Mouse (Mus musculus): ENCODE data around the gene Slc35e2. TPM values are rescaled to one million over a fixed set of nuclear protein-coding genes. Genes with fewer than 3 reads are reported as not detected.
A peak's percentile ranks its signal among the peaks of the same experiment; 100 is the strongest.

The Slc35e2 gene
- polyA plus RNA-seq, 1 experiment from 2014 or later: 7.8 TPM

- no peak for ATAC-seq (ENCODE audit: low FRiP score, low TSS enrichment)
- Histone ChIP-seq H3K4me2 (replicated peaks; ENCODE audit: low read depth, low read length) (no peak overlapping the region), H3K9ac (replicated peaks; ENCODE audit: low read length) (no peak overlapping the region), H3K4me3 (ENCODE audit: low read length) (no peak overlapping the region), H3K27ac (ENCODE audit: low read length) (no peak overlapping the region), H3K9me3 (ENCODE audit: low read length) (no peaks in the 10 kb centered on the region), H3K36me3 (ENCODE audit: insufficient read depth, low read length) (peaks cover 16% of the 10 kb centered on the region), H3K4me1 (ENCODE audit: insufficient read depth, low read length) (no peaks in the 10 kb centered on the region), H3K27me3 (ENCODE audit: insufficient read depth, low read length) (no peaks in the 10 kb centered on the region)
- WGBS: 37% methylated on average over 1 of the region's 1 CpGs
These were observed 7.4 kb upstream of the Slc35e2 start for GRCm38 (mm10) chr4:155593780-155594179.

GRCm38 (mm10) chr4:155595777-155596176, 5.4 kb upstream of the Slc35e2 start:
- no peak overlapping the region for H3K27ac ChIP-seq (ENCODE audit: low read length)
- H3K4me2 ChIP-seq (replicated peaks; ENCODE audit: low read depth, low read length): no peak overlapping the region
- H3K27me3 ChIP-seq (ENCODE audit: insufficient read depth, low read length): no peaks in the 10 kb centered on the region
- no peak overlapping the region for H3K4me3 ChIP-seq (ENCODE audit: low read length)
- WGBS: 70% methylated on average over 3 of the region's 3 CpGs
- H3K9me3 ChIP-seq (ENCODE audit: low read length): no peaks in the 10 kb centered on the region
- no peak for ATAC-seq (ENCODE audit: low FRiP score, low TSS enrichment)
- no peak overlapping the region for H3K9ac ChIP-seq (replicated peaks; ENCODE audit: low read length)
- H3K36me3 ChIP-seq (ENCODE audit: insufficient read depth, low read length): no peaks in the 10 kb centered on the region
- H3K4me1 ChIP-seq (ENCODE audit: insufficient read depth, low read length): peaks cover 5% of the 10 kb centered on the region; the same call in 1 of the 2 replicates

- Histone ChIP-seq H3K4me3 (ENCODE audit: low read length) (no peak overlapping the region), H3K9ac (replicated peaks; ENCODE audit: low read length) (no peak overlapping the region), H3K27me3 (ENCODE audit: insufficient read depth, low read length) (no peaks in the 10 kb centered on the region), H3K27ac (ENCODE audit: low read length) (no peak overlapping the region), H3K36me3 (ENCODE audit: insufficient read depth, low read length) (no peaks in the 10 kb centered on the region), H3K4me2 (replicated peaks; ENCODE audit: low read depth, low read length) (no peak overlapping the region), H3K9me3 (ENCODE audit: low read length) (no peaks in the 10 kb centered on the region), H3K4me1 (ENCODE audit: insufficient read depth, low read length) (peaks cover 6% of the 10 kb centered on the region; the same call in 1 of the 2 replicates)
- no peak for ATAC-seq (ENCODE audit: low FRiP score, low TSS enrichment)
- 69% methylated on average over 5 of the region's 5 CpGs for WGBS
These were observed 4.6 kb upstream of the Slc35e2 start for GRCm38 (mm10) chr4:155596606-155597005.

- H3K36me3 ChIP-seq (ENCODE audit: insufficient read depth, low read length): 0 out of 2 replicates have a peak, but pooled peaks cover 2% of the 10 kb centered on the region
These were observed 2.7 kb upstream of the Slc35e2 start for GRCm38 (mm10) chr4:155598536-155598935.

GRCm38 (mm10) chr4:155599901-155600825, 1.1 kb upstream of the Slc35e2 start:
- Histone ChIP-seq H3K9ac (replicated peaks; ENCODE audit: low read length) (peak overlapping the region; percentile 94), H3K27ac (ENCODE audit: low read length) (peak overlapping the region; percentile 99), H3K4me1 (ENCODE audit: insufficient read depth, low read length) (peaks cover 12% of the 10 kb centered on the region), H3K4me2 (replicated peaks; ENCODE audit: low read depth, low read length) (peak overlapping the region; percentile 95), H3K36me3 (ENCODE audit: insufficient read depth, low read length) (0 out of 2 replicates have a peak, but pooled peaks cover 2% of the 10 kb centered on the region), H3K4me3 (ENCODE audit: low read length) (peak overlapping the region; percentile 69), H3K27me3 (ENCODE audit: insufficient read depth, low read length) (no peaks in the 10 kb centered on the region), H3K9me3 (ENCODE audit: low read length) (no peaks in the 10 kb centered on the region)
- no peak for ATAC-seq (ENCODE audit: low FRiP score, low TSS enrichment)
- 86% methylated on average over 10 of the region's 11 CpGs for WGBS

More at GRCm38 (mm10) chr4:155598536-155598935, 2.7 kb upstream of the Slc35e2 start:
- no peak overlapping the region for H3K9ac ChIP-seq (replicated peaks; ENCODE audit: low read length)
- no peak overlapping the region for H3K4me2 ChIP-seq (replicated peaks; ENCODE audit: low read depth, low read length)
- no peak overlapping the region for H3K4me3 ChIP-seq (ENCODE audit: low read length)
- H3K27me3 ChIP-seq (ENCODE audit: insufficient read depth, low read length): no peaks in the 10 kb centered on the region
- no peaks in the 10 kb centered on the region for H3K9me3 ChIP-seq (ENCODE audit: low read length)
- 16% methylated on average over 20 of the region's 20 CpGs for WGBS
- H3K4me1 ChIP-seq (ENCODE audit: insufficient read depth, low read length): peaks cover 12% of the 10 kb centered on the region
- H3K27ac ChIP-seq (ENCODE audit: low read length): no peak overlapping the region
- no peak for ATAC-seq (ENCODE audit: low FRiP score, low TSS enrichment)

GRCm38 (mm10) chr4:155601997-155602456, 811 bp downstream of the Slc35e2 start:
- peak overlapping the region; percentile 69 for H3K4me3 ChIP-seq (ENCODE audit: low read length)
- H3K36me3 ChIP-seq (ENCODE audit: insufficient read depth, low read length): peaks cover 2% of the 10 kb centered on the region; the same call in 1 of the 2 replicates
- peak; percentile 60; the same call in 1 of the 2 replicates for ATAC-seq (ENCODE audit: low FRiP score, low TSS enrichment)
- WGBS: 1% methylated on average over 31 of the region's 31 CpGs
- no peaks in the 10 kb centered on the region for H3K9me3 ChIP-seq (ENCODE audit: low read length)
- peak overlapping the region; percentile 95 for H3K4me2 ChIP-seq (replicated peaks; ENCODE audit: low read depth, low read length)
- H3K9ac ChIP-seq (replicated peaks; ENCODE audit: low read length): peak overlapping the region; percentile 94
- H3K27me3 ChIP-seq (ENCODE audit: insufficient read depth, low read length): no peaks in the 10 kb centered on the region
- H3K27ac ChIP-seq (ENCODE audit: low read length): peak overlapping the region; percentile 99
- H3K4me1 ChIP-seq (ENCODE audit: insufficient read depth, low read length): peaks cover 12% of the 10 kb centered on the region

- H3K4me1 ChIP-seq (ENCODE audit: insufficient read depth, low read length): peaks cover 12% of the 10 kb centered on the region
- H3K27ac ChIP-seq (ENCODE audit: low read length): no peak overlapping the region
- H3K9me3 ChIP-seq (ENCODE audit: low read length): no peaks in the 10 kb centered on the region
- H3K9ac ChIP-seq (replicated peaks; ENCODE audit: low read length): peak overlapping the region; percentile 94; the same call in 1 of the 2 replicates
- no peaks in the 10 kb centered on the region for H3K27me3 ChIP-seq (ENCODE audit: insufficient read depth, low read length)
- H3K4me3 ChIP-seq (ENCODE audit: low read length): peak overlapping the region; percentile 69
- ATAC-seq (ENCODE audit: low FRiP score, low TSS enrichment): no peak
- WGBS: 88% methylated on average over 1 of the region's 1 CpGs
- peaks cover 2% of the 10 kb centered on the region; the same call in 1 of the 2 replicates for H3K36me3 ChIP-seq (ENCODE audit: insufficient read depth, low read length)
- peak overlapping the region; percentile 95 for H3K4me2 ChIP-seq (replicated peaks; ENCODE audit: low read depth, low read length)
These were observed 1.5 kb downstream of the Slc35e2 start for GRCm38 (mm10) chr4:155602753-155603152.

GRCm38 (mm10) chr4:155603801-155604200, 2.6 kb downstream of the Slc35e2 start:
- Histone ChIP-seq H3K4me2 (replicated peaks; ENCODE audit: low read depth, low read length) (no peak overlapping the region), H3K27ac (ENCODE audit: low read length) (no peak overlapping the region), H3K9me3 (ENCODE audit: low read length) (no peaks in the 10 kb centered on the region), H3K36me3 (ENCODE audit: insufficient read depth, low read length) (peaks cover 2% of the 10 kb centered on the region; the same call in 1 of the 2 replicates), H3K27me3 (ENCODE audit: insufficient read depth, low read length) (no peaks in the 10 kb centered on the region), H3K4me3 (ENCODE audit: low read length) (no peak overlapping the region), H3K9ac (replicated peaks; ENCODE audit: low read length) (no peak overlapping the region), H3K4me1 (ENCODE audit: insufficient read depth, low read length) (peaks cover 12% of the 10 kb centered on the region)
- 95% methylated on average over 6 of the region's 6 CpGs for WGBS
- no peak for ATAC-seq (ENCODE audit: low FRiP score, low TSS enrichment)

GRCm38 (mm10) chr4:155605132-155605531, 3.9 kb downstream of the Slc35e2 start:
- H3K4me3 ChIP-seq (ENCODE audit: low read length): no peak overlapping the region
- peaks cover 12% of the 10 kb centered on the region for H3K4me1 ChIP-seq (ENCODE audit: insufficient read depth, low read length)
- 91% methylated on average over 4 of the region's 4 CpGs for WGBS
- H3K36me3 ChIP-seq (ENCODE audit: insufficient read depth, low read length): peaks cover 8% of the 10 kb centered on the region; the same call in 1 of the 2 replicates
- H3K9me3 ChIP-seq (ENCODE audit: low read length): no peaks in the 10 kb centered on the region
- H3K4me2 ChIP-seq (replicated peaks; ENCODE audit: low read depth, low read length): no peak overlapping the region
- no peak overlapping the region for H3K27ac ChIP-seq (ENCODE audit: low read length)
- H3K27me3 ChIP-seq (ENCODE audit: insufficient read depth, low read length): no peaks in the 10 kb centered on the region
- H3K9ac ChIP-seq (replicated peaks; ENCODE audit: low read length): no peak overlapping the region
- no peak for ATAC-seq (ENCODE audit: low FRiP score, low TSS enrichment)

All from kidney, embryonic 16.5 days (tissue).